Mouse (Mus musculus) E14TG2a.4 (cell line): ENCODE measurements at regions not wholly inside any gene's neighbourhood (a gene's known extent, or its start where the extent isn't known, plus 50 kb on each side); places are given as distances from the start of the nearest gene placed in this dataset.

Source experiments
- CTCF ChIP-seq: conservative IDR thresholded peaks from 2 replicates; pipeline ENCODE4 v1.5.1; 2014; ENCODE audit warnings: low read length
- NANOG ChIP-seq: IDR thresholded peaks from 2 replicates; pipeline ENCODE4 v1.6.1; 2014; ENCODE audit warnings: borderline replicate concordance, low read length, mixed read lengths
- POU5F1 ChIP-seq: IDR thresholded peaks from 2 replicates; pipeline ENCODE4 v1.6.1; 2014; ENCODE audit warnings: low read length, borderline replicate concordance

DNA sequence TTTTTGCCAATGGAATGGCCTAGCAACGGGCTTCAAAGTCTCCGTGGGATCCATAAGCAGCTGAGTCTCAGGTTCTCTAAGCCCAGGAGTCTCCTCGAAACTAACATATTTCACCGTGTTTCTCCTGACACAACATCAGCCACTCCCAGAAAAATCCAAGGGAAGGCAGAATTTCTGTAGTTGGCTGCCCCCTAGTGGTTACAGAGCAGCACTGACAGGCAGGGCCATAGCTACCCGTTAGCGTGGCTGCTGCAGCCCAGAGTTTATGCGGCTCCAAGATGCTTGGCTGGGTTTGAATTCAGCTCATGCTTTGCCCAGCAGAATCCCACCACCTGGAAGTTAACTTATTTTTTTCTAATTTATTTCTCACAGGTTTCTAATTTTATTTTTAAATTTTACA is 140.9 kb upstream of the Tmem164 start:
- TF ChIP-seq CTCF (peak; percentile 68), POU5F1 (no peak), NANOG (no peak)
